Mouse (Mus musculus) adrenal gland, adult 2 months (tissue): ENCODE data around the gene Pspn. TPM values are rescaled to one million over a fixed set of nuclear protein-coding genes. Genes with fewer than 3 reads are reported as not detected.

Source experiments
- DNase-seq: peaks from one replicate; pipeline ENCODE4 v3.0.0; 2021
- long read RNA-seq: library from polyadenylated mRNA; stranded (forward); transcript quantifications from one replicate; pipeline ENCODE4 v2.0.0, GENCODE M21; 2021
- polyA plus RNA-seq: library from polyadenylated mRNA; depleted of rRNA; stranded (reverse); fragments of >200 nt; gene quantifications from 2 replicates; pipeline ENCODE4 v1.2.3, GENCODE M21; 2012; rRNA removed
- total RNA-seq, 2 experiments: library from RNA; stranded (reverse); gene quantifications; 2 replicates each; pipeline ENCODE4 v1.2.3; 2021

The Pspn gene
- total RNA-seq = not detected
- polyA plus RNA-seq = 1.9 TPM in 2 replicates
- long read RNA-seq = 0 reads

GRCm38 (mm10) chr17:56999968-57000609 lies at the start of gene Pspn:
TSS of gene Pspn (minus strand) at chr17:57000018.
- DNase-seq = peak; percentile 48

GRCm38 (mm10) chr17:57048816-57049215 lies 49.0 kb upstream of the Pspn start:
- DNase-seq = no peak

GRCm38 (mm10) chr17:57047406-57047805 lies 47.6 kb upstream of the Pspn start:
- no peak for DNase-seq

DNA sequence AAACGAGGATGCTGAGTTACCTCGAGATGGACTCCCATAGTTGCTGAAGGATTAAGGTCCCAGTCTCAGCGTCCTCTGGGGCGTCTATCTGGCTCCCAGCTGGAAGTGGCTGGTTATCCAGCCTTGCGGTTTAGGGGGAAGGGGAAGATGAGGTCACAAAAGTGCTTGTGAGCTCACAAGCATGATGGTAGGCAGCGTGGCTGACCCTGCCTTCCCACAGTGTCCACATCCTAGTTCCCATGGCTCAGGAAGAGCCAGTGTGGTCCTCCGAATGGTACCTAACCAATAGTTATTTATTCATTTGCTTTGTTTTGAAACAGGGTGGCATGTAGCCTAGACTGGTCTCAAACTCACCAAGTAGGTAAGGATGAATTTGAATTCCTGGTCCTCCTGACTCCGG lies 41.7 kb upstream of the Pspn start, which contains the start of gene Slc25a41:
Gene Slc25a41 (minus strand): TSS at position 101 of the 400 bp plus-strand sequence.
- DNase-seq = no peak

DNA sequence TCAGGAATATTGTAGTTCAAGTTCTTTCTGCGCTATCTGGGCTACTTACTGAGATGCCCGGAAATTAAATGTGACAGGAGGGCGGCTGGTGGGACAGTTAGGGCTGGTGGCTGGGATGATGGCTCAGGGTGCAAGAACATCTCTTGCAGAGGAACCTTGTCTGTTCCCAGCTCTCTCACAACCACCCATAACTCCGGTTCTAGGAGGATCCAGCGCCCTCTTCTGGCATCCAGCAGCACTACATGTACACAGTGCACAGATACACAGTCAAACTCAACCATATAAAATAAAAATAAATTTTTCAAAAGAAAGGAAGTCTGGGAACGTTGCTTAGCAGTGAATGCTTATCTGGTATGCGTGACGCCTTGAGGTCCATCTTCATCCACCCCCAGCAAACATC lies 39.2 kb upstream of the Pspn start:
- no peak for DNase-seq

DNA sequence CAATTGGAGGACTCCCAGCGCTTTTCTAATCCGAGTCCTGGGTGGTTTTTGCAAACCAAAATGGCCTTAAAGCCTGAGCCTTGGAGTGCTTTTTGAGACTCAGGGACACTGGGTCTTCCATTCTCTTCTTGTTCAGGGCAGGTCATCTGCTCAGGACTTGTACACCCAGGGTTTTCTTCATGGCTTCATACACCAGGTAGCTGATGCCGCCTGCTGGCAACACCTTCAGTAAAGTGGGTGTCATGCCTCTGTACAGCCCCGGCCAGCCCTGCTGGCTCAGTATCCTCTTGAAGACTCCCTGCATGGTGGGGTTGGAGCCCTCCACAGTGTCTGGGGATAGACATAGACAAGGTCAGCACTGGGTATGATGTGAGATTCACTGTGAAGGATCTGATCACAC lies 33.0 kb upstream of the Pspn start:
- DNase-seq = no peak

- DNase-seq = peak; percentile 99
Measured at GRCm38 (mm10) chr17:57031661-57032420, 32.0 kb upstream of the Pspn start.

- DNase-seq = peak; percentile 54
Measured at GRCm38 (mm10) chr17:57030931-57031660, 31.3 kb upstream of the Pspn start, which contains the start of gene Khsrp. TSS of gene Khsrp (minus strand) at chr17:57031522.

GRCm38 (mm10) chr17:57029691-57030090 lies 29.9 kb upstream of the Pspn start:
- peak; percentile 58 for DNase-seq

DNA sequence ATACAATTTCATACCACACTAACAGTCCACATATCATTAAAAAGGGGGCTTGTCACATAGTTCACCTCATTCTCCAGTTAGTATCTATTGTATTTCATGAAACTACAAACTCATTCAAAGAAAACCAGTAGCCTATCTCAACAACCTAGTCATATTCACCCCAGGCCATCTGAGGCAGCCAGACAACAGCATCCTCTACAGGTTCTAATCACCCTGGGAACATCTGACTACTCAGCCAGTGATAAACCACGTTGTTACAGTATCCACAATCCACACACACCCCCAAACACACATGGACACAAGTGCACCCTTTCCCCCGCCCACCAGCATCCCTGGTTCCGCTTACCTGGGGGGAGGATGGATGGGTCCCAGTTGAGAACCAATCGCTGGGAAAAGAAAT lies 27.7 kb upstream of the Pspn start:
- DNase-seq = no peak

DNA sequence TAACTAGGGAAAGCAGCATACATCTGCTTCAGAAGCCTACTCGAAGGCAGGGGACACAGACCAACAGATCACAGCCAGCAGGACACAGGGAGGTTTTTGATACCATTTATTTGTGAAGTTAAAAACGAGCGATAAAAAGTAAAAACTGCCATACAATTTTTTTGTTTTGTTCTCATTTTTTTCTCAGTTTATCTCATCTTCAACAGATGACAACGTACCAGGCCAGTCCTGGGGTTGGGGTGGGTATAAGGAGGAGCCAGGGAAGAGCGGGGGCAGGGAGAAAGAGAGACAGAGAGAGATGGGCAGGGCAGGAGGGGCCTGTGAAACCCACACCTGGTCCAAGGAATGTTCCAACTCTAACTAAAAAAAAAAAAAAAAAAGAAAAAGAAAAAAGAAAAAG lies 21.1 kb upstream of the Pspn start:
- DNase-seq = no peak

GRCm38 (mm10) chr17:57019693-57020092 lies 19.9 kb upstream of the Pspn start:
- DNase-seq = no peak

DNA sequence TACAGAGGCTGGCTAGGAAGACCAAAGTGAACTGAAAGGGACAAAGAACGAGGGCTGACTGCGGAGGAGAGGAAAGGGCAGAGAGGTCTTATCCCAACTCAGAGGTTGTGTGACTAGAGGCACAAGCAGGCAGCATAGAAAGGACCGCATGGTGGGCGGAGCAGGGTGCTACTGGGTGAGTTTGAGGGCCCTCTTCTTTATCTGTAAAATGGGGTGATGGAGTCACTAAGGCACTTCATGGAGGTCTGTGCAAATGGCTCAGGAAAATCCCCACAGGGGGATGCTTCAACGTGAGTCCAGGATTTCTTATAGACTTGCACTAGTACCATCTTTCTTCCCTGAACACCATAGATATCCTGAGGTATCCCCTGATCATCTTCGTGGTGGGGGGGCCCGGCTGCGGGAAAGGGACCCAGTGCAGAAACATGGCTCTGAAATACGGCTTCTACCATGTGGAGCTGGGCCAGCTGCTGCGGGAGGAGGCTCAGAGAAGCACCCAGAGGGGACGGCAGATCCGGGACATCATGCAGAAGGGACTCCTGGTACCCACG lies 12.5 kb upstream of the Pspn start:
- no peak for DNase-seq

DNA sequence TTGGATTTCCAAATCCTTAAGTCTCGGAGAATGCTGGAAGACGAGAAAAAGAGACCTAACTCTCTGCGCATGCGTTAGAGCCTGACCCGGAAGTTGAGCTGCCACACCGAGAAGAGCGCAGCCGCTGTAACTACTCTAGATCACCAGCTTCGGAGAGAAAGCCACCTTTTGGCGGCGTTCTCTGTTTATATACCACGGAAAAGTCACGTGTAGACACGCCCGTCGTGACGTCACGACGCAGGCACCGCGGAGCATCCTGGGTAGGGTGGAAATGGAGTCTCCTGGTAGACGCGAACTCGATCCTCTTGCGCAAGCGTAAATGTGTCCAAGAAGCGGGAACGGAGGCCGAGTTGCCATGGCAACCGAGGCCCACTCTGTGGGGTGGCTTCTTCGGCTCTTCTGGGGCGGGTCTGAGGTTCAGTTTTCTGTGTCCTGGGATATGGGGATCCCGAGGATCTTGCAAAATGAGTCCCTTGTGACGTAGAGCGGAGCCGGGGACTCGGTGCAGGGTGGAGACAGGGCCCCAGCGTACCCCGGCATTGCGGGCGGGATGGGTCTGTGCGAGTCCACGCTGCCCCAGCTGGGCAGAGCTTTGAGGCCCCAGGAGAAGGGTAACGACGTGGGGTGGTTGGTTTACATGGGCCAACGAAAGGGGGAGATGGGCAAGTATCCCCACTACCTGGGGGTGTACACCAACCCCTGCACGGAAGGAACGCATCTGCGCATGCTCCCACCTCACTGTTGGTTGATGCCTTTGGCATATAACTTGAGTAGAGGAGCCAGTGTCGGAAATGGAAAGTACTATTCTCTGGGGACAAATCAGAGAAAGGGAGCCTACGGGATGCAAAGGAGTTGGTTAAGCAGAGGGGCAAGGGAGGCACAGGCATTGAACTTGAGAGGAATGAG lies 11.7 kb upstream of the Pspn start, which contains the start of the genes Gtf2f1 and Gm17949:
Gene Gtf2f1 (minus strand): TSS at position 53 of the 906 bp plus-strand sequence.
Gene Gm17949 (plus strand): TSS at position 234 of the 906 bp plus-strand sequence.
- peak; percentile 96 for DNase-seq

DNA sequence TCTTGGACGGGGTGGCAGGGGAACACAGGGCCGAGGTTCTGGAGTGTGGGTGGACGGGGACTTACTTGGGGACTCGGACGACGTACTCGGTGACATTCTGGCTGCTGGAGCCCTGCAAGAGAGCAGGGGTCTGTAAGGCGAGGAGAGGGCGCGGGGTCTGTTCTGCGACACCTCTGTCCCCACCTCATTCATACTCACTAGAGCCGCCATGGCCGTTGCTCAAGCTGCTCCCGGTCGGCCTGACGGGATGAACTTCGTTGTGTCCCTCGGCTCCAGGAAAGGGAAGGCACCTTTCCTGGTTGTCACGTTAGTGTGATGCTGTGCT lies 11.1 kb upstream of the Pspn start:
- no peak for DNase-seq

DNA sequence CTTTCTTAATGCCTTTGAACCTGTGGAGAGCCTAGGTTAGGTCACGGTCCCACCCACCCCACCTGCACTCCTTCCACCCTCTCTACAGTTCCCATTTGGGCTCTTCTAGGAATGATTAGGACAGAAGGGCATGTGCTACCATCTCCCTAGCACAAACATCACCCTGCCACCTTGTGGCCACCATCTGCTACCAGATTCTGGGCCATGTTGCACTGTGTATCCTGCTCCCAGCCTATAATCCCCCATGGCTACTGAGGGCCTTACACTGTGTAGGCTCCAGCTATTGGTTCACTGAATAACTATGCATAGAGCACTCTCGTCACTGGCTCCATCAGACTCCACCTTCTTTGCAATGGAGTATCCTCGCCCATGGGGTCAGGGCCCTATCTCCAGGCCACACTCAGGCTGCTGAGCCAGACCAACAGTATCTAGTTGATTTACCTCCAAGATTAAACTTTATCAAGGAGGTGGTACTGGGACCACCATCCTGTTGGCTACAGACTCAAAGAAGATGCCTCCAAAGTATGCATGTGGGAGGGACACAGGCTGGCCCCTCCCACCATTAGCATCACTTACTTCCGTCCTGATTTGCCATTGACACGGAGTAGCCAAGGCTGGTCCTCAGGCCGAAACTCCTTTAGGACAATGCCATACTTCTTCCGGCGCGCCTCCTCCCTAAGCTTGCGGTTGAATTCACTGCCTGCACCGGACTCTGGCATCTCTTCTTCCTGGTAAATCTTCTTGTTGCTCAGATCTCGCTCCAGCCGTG lies 7.5 kb upstream of the Pspn start:
- no peak for DNase-seq

- no peak for DNase-seq
Measured at GRCm38 (mm10) chr17:57003994-57004393, 4.2 kb upstream of the Pspn start.

DNA sequence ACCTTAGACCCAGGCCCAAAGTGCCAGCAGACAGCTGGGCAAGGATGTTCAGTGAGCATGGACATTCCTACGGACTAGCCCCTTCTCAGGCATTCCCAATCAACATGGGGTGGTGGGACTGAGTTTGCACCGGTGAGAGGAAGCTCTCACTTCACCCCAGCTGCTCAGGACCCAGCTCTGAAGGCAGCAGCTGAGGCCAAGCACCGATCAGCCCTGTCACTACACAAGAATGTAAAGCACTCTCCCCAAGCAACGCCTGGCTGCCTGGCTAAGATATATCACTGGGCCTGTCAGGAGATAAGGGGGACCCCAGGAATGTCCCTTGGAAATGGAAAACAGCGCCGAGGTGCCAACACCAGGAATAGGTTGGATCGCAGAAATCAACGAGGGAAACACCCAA lies 1.4 kb upstream of the Pspn start:
- no peak for DNase-seq

GRCm38 (mm10) chr17:56999414-56999813 lies 404 bp downstream of the Pspn start:
- peak; percentile 77 for DNase-seq

- peak; percentile 98 for DNase-seq
Measured at GRCm38 (mm10) chr17:56997029-56997667, 2.7 kb downstream of the Pspn start, which contains the start of gene Alkbh7. TSS of gene Alkbh7 (plus strand) at chr17:56997339.
